Mouse (Mus musculus) thymus, adult 2 months (tissue): Measurements from ENCODE around the gene Tom1l2.

ENCODE experiments used
- CTCF ChIP-seq: fragments of 200-500 bp; IDR thresholded peaks from 2 replicates; pipeline ENCODE4 v1.5.1; 2012; ENCODE audit warnings: mild to moderate bottlenecking, control low read depth, low read length, moderate library complexity, borderline replicate concordance; ENCODE audit not compliant: control insufficient read depth, poor library complexity, insufficient read depth; ENCODE audit errors: extremely low read depth
- POLR2A ChIP-seq: fragments of 200-500 bp; IDR thresholded peaks from 2 replicates; pipeline ENCODE4 v1.6.1; 2012; ENCODE audit warnings: mild to moderate bottlenecking, low read length, control low read depth, moderate library complexity; ENCODE audit not compliant: control insufficient read depth, poor library complexity, insufficient read depth; ENCODE audit errors: extremely low read depth

DNA sequence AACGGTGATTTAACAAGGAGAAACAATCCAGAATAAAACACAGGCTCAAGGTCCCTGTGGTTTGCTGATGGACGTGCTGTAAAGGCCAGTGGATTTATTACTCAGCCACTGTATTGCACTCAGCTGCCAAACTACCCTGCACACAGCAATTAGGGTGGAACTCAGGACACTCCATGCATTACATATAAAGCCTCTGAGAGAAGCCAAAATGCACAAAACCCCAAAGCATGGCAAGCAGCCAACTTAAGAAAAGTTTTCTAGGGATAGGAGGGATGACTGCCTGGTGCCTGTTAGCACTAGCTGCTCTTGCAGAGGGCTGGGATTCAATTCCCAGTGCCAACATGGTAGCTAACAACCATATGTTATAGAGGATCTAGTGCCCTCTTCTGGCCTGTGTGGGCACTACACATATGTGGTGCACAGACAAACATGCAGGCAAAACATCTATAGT is 45.3 kb downstream of the Tom1l2 start:
- TF ChIP-seq CTCF, result no peak
- TF ChIP-seq POLR2A, result no peak
